Mouse (Mus musculus) embryonic fibroblast, embryonic 13.5 days (primary cell): Measurements from ENCODE around the gene Neurl4.

Source experiments
- CTCF ChIP-seq: IDR thresholded peaks from 2 replicates; pipeline ENCODE4 v1.5.1; 2011; ENCODE audit warnings: mild to moderate bottlenecking, control low read depth, low read length, moderate library complexity, borderline replicate concordance; ENCODE audit not compliant: insufficient read depth
- POLR2A ChIP-seq: IDR thresholded peaks from 2 replicates; pipeline ENCODE4 v1.6.1; 2011; ENCODE audit warnings: low read depth, mild to moderate bottlenecking, control low read depth, low read length, moderate library complexity

DNA sequence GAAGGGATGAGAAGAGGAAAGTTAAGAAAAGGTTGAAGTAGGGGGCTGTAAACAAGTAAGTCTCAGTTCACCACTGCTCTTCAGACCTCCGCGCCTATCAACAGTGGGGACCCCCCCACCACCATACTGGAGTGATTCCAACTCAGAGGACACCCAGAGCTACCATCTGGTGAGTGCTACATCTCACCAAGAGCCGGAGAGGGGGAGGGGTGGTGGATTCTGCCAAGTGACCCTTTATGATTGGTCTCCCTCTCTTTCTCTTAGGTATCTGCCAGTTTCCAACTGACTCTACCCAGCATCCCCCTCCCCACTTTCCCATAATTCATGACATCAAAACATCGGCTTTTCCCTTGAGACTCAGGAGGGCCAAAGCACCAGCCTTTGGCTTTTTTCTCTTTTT lies 40.1 kb downstream of the Neurl4 start:
- TF ChIP-seq POLR2A, result no peak
- no peak for TF ChIP-seq CTCF
